Comparison of ENCODE assay signal across 32 mouse cellular contexts in genomic region chr12:75519181-75519940, GRCm38 (mm10).
DNase-seq lines count a peak whose midpoint lies in the region; ATAC-seq and TF ChIP-seq lines count a peak whose summit lies in the region.
"Had no signal": no experiment of that assay in that cellular context is flagged by ENCODE, and none has a peak within 500 bp of the region (broad histone marks: within the 10 kb centered on the region; RNA-seq: fewer than 3 reads in every experiment).

No protein-coding gene starts in this region.

- H3K4me2 ChIP-seq in lung, embryonic 15.5 days: no peak overlapping the region
- H3K4me2 ChIP-seq in stomach, postnatal 0 days (replicated peaks; ENCODE audit: low read depth): no peak overlapping the region
- H3K4me2 ChIP-seq: embryonic facial prominence, embryonic 13.5 days; forebrain, embryonic 12.5 days; heart, embryonic 15.5 days; hindbrain, embryonic 13.5 days; limb, embryonic 12.5 days; neural tube, embryonic 13.5 days had no signal

- H3K27ac ChIP-seq in lung, embryonic 15.5 days: no peak overlapping the region
- no peak overlapping the region for H3K27ac ChIP-seq in stomach, postnatal 0 days (replicated peaks)
- H3K27ac ChIP-seq: embryonic facial prominence, embryonic 13.5 days; forebrain, embryonic 12.5 days; kidney, postnatal 0 days; limb, embryonic 12.5 days had no signal

- H3K9me3 ChIP-seq in lung, embryonic 15.5 days: no peaks in the 10 kb centered on the region
- no peaks in the 10 kb centered on the region for H3K9me3 ChIP-seq in stomach, postnatal 0 days (ENCODE audit: control insufficient read depth, low read length)
- H3K9me3 ChIP-seq: embryonic facial prominence, embryonic 13.5 days; forebrain, embryonic 12.5 days; heart, embryonic 15.5 days; hindbrain, embryonic 13.5 days; limb, embryonic 12.5 days; megakaryocyte, embryonic 14.5 days; neural tube, embryonic 13.5 days had no signal

- DNase-seq in frontal cortex, postnatal 25 days (ENCODE audit: low spot score in 2 of 2): no peak
- DNase-seq in lung, postnatal 25 days (ENCODE audit: low spot score): no peak
- DNase-seq in c-Kit-positive CD71-positive TER-119-positive erythroid progenitor cells, embryonic 14.5 days (ENCODE audit: low spot score): peak; percentile 15
- DNase-seq in stomach, postnatal 0 days (ENCODE audit: low spot score): no peak
- no peak for DNase-seq in urinary bladder, adult 2 months (ENCODE audit: low spot score)
- DNase-seq in gastrocnemius, postnatal 25 days: no peak
- DNase-seq: adrenal gland, adult 2 months; cerebellum, adult 8-10 months; cerebellum, postnatal 36 days; embryo, embryonic 11 days; gastrocnemius, postnatal 14 days; heart, postnatal 36 days; kidney, adult 2 months; lung, adult 18-20 months; lung, postnatal 14 days; midbrain, embryonic 14.5 days; retina, postnatal 1 day; right cerebral cortex, postnatal 4 days; thymus, adult 2 months; thymus, postnatal 4 days had no signal

- H3K36me3 ChIP-seq in lung, embryonic 15.5 days: no peaks in the 10 kb centered on the region; the same call in 1 of the 2 replicates
- no peaks in the 10 kb centered on the region for H3K36me3 ChIP-seq in stomach, postnatal 0 days (ENCODE audit: control insufficient read depth, insufficient read depth, low read length)
- H3K36me3 ChIP-seq: heart, embryonic 15.5 days had no signal

- H3K4me3 ChIP-seq in lung, embryonic 15.5 days: no peak overlapping the region
- H3K4me3 ChIP-seq in stomach, postnatal 0 days (ENCODE audit: low read depth, low read length): no peak overlapping the region
- H3K4me3 ChIP-seq: embryonic facial prominence, embryonic 13.5 days; erythroblast, embryonic 14.5 days; forebrain, embryonic 12.5 days; heart, embryonic 15.5 days; hindbrain, embryonic 13.5 days; limb, embryonic 12.5 days; megakaryocyte, embryonic 14.5 days; neural tube, embryonic 13.5 days had no signal

- TF ChIP-seq CTCF in stomach, postnatal 0 days (IDR thresholded peaks at IDR 0.05; ENCODE audit: low read depth): no peak

- H3K27me3 ChIP-seq in lung, embryonic 15.5 days: no peaks in the 10 kb centered on the region
- H3K27me3 ChIP-seq in stomach, postnatal 0 days (ENCODE audit: control insufficient read depth, insufficient read depth, low read length): no peaks in the 10 kb centered on the region
- H3K27me3 ChIP-seq: embryonic facial prominence, embryonic 13.5 days; forebrain, embryonic 12.5 days; heart, embryonic 15.5 days; hindbrain, embryonic 13.5 days; limb, embryonic 12.5 days; megakaryocyte, embryonic 14.5 days; neural tube, embryonic 13.5 days had no signal

- 91% methylated on average over 10 of the region's 10 CpGs for WGBS in lung, embryonic 15.5 days
- 86% methylated on average over 10 of the region's 10 CpGs for WGBS in stomach, postnatal 0 days

- no peak for TF ChIP-seq EP300 in stomach, postnatal 0 days (optimal IDR thresholded peaks at IDR 0.05)

- H3K4me1 ChIP-seq in lung, embryonic 15.5 days: peaks cover 4% of the 10 kb centered on the region; the same call in 1 of the 2 replicates
- H3K4me1 ChIP-seq in stomach, postnatal 0 days (replicated peaks; ENCODE audit: control insufficient read depth, insufficient read depth): no peaks in the 10 kb centered on the region

- no peak overlapping the region for H3K9ac ChIP-seq in lung, embryonic 15.5 days
- H3K9ac ChIP-seq in stomach, postnatal 0 days (ENCODE audit: low read length): no peak overlapping the region
- H3K9ac ChIP-seq: embryonic facial prominence, embryonic 13.5 days; forebrain, embryonic 12.5 days; heart, embryonic 15.5 days; hindbrain, embryonic 13.5 days; limb, embryonic 12.5 days; neural tube, embryonic 13.5 days had no signal

- ATAC-seq in frontal cortex, adult (ENCODE audit: low TSS enrichment): peak; percentile 86
- peak; percentile 35; the same call in 1 of the 2 replicates for ATAC-seq in lung, embryonic 15.5 days (ENCODE audit: borderline replicate concordance, extremely low read depth, low FRiP score, low TSS enrichment)
- peak; percentile 86 for ATAC-seq in stomach, postnatal 0 days (ENCODE audit: low FRiP score, low TSS enrichment)
- ATAC-seq: inflammation-experienced regulatory T-cells, adult 6 months had no signal

Comparison
In these comparisons a context has a peak if more than half of its experiments do, and no peak if none do; other contexts are left out.
1. ATAC-seq: peak in every context shown above with its lines; median percentile 86 in frontal cortex, adult; 86 in stomach, postnatal 0 days; 35 in lung, embryonic 15.5 days.